10 mouse cellular contexts compared by ENCODE assay signal in the genomic region with DNA sequence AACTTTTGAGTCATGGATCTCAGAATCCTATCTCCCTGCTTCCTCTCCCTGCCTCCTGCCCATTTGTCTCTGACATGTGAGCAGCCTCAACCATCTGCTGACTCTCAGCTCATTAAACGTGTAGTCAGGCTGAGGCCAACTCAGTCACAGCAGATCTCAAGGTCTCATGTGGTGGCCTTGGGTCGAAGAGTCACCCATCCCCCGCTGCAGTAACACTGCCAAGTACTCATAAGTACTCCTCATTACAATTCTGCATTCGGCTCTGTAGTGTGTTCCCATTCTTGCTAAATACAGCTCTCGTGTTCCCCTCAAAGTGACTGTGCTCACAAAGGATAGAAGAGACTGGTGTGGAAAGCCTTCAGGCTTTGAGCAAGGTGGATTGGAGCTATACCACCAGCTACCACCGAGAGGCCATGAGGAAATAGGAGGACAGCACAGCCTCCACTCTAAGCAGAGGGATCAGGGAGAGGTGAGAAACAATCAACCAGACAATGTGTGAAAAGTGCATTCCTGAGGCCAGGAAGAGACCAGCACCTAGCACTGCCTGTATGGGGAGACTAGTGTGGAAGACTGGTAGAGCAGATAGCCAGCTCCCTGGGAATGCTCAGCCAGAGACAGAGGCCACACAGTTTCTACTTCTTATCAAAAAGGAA.
A peak's percentile ranks its signal among the peaks of the same experiment; 100 is the strongest.
DNase-seq lines count a peak whose midpoint lies in the region; ATAC-seq lines count a peak whose summit lies in the region.
"Had no signal": no experiment of that assay in that cellular context is flagged by ENCODE, and none has a peak within 500 bp of the region (broad histone marks: within the 10 kb centered on the region; RNA-seq: fewer than 3 reads in every experiment).

No protein-coding gene starts in this region.

- H3K27me3 ChIP-seq in kidney, embryonic 14.5 days (ENCODE audit: control insufficient read depth, insufficient read depth, low read length): no peaks in the 10 kb centered on the region
- H3K27me3 ChIP-seq: forebrain, embryonic 15.5 days had no signal

- H3K36me3 ChIP-seq in kidney, embryonic 14.5 days (ENCODE audit: control insufficient read depth, insufficient read depth, low read length): no peaks in the 10 kb centered on the region
- H3K36me3 ChIP-seq: forebrain, embryonic 15.5 days had no signal

- WGBS in kidney, embryonic 14.5 days: 43% methylated on average over 6 of the region's 6 CpGs

- H3K4me2 ChIP-seq in kidney, embryonic 14.5 days (replicated peaks; ENCODE audit: low read depth, low read length): no peak overlapping the region
- H3K4me2 ChIP-seq: forebrain, embryonic 15.5 days; lung, embryonic 14.5 days had no signal

- H3K27ac ChIP-seq in kidney, embryonic 14.5 days (ENCODE audit: low read depth, low read length): no peak overlapping the region
- H3K27ac ChIP-seq: forebrain, embryonic 15.5 days had no signal

- no peaks in the 10 kb centered on the region for H3K4me1 ChIP-seq in kidney, embryonic 14.5 days (ENCODE audit: control insufficient read depth, insufficient read depth, low read length)
- H3K4me1 ChIP-seq: forebrain, embryonic 15.5 days had no signal

- ATAC-seq in kidney, embryonic 14.5 days (ENCODE audit: low FRiP score, low TSS enrichment): no peak
- ATAC-seq: forebrain, embryonic 15.5 days had no signal

- peak; percentile 56 for DNase-seq in kidney, adult 11 months
- DNase-seq in NIH3T3 (ENCODE audit: low read depth): peak; percentile 16
- DNase-seq in adrenal gland, adult 8-10 months: peak; percentile 78
- peak; percentile 43 to 49 for DNase-seq in kidney, adult 8-10 months
- no peak for DNase-seq in thymus, adult 18-20 months
- no peak for DNase-seq in spleen, postnatal 4 days (ENCODE audit: low spot score in 2 of 2)
- DNase-seq: lung, embryonic 14.5 days; right cerebral cortex, postnatal 4 days had no signal

- H3K9me3 ChIP-seq in kidney, embryonic 14.5 days (ENCODE audit: control insufficient read depth, low read length): no peaks in the 10 kb centered on the region
- H3K9me3 ChIP-seq: forebrain, embryonic 15.5 days had no signal

- H3K4me3 ChIP-seq in kidney, embryonic 14.5 days (ENCODE audit: low read length): no peak overlapping the region
- H3K4me3 ChIP-seq: forebrain, embryonic 15.5 days had no signal

- no peak overlapping the region for H3K9ac ChIP-seq in kidney, embryonic 14.5 days (ENCODE audit: low read depth, low read length)
- H3K9ac ChIP-seq: forebrain, embryonic 15.5 days; lung, embryonic 14.5 days had no signal

Comparison
In these comparisons a context has a peak if more than half of its experiments do, and no peak if none do; other contexts are left out.
1. DNase-seq: peak in kidney, adult 11 months (single experiment), NIH3T3 (single experiment), adrenal gland, adult 8-10 months (single experiment) and kidney, adult 8-10 months (2 of 2); none in thymus, adult 18-20 months (0 of 2) and spleen, postnatal 4 days (0 of 2).